Mouse (Mus musculus): ENCODE results near the gene Actrt2. TPM values are rescaled to one million over a fixed set of nuclear protein-coding genes. Genes with fewer than 3 reads are reported as not detected.

The Actrt2 gene
- total and polyA plus RNA-seq, 2 experiments, result not detected

DNA sequence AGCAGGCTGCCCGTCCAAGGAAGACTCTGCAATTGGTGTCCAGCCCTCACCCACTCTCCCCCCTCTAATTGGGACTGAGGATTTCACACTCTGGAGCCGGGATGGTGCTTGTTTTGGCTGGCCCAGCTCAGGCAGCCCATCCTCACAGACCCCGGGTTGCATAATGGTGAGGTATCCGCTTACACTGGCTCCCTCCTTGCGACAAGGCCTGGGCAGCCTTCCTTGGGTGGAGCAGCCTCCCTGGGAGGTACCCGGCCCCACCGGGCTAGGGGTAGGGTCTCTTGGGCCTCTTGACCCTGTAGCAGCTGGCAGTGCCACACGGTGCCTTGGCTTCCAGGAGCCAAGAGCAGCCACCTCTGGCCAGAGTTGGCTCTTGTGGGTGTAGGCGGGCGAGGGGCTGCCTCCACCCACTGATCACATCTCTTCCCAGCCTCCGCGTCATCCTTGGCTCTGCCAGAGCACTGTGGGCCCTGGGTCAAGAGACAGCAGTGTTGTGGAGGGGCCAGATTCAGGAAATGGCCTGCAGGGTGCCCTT is 4.9 kb downstream of the Actrt2 start:
- Histone ChIP-seq H3K4me3 (ENCODE audit: insufficient read depth, low read depth, low read length) (no peak overlapping the region), H3K9ac (ENCODE audit: low read depth, low read length) (no peak overlapping the region), H3K4me1 (ENCODE audit: control insufficient read depth, insufficient read depth, low read length) (no peaks in the 10 kb centered on the region), H3K79me2 (ENCODE audit: control insufficient read depth, insufficient read depth, low read length) (no peaks in the 10 kb centered on the region), H3K36me3 (ENCODE audit: control insufficient read depth, insufficient read depth, low read length) (no peaks in the 10 kb centered on the region), H3K27ac (replicated peaks; ENCODE audit: insufficient read depth, low read depth, low read length) (no peak overlapping the region), H3K27me3 (ENCODE audit: control insufficient read depth, insufficient read depth, low read length) (no peaks in the 10 kb centered on the region)
- no peak for DNase-seq (ENCODE audit: extremely low read depth, low read depth, low spot score)
- TF ChIP-seq POLR2A (IDR thresholded peaks at IDR 0.05; ENCODE audit: extremely low read depth, insufficient read depth, low read length) (no peak), CTCF (IDR thresholded peaks at IDR 0.05; ENCODE audit: low read depth, low read length) (no peak)
- WGBS, result 74% methylated on average over 12 of the region's 12 CpGs

DNA sequence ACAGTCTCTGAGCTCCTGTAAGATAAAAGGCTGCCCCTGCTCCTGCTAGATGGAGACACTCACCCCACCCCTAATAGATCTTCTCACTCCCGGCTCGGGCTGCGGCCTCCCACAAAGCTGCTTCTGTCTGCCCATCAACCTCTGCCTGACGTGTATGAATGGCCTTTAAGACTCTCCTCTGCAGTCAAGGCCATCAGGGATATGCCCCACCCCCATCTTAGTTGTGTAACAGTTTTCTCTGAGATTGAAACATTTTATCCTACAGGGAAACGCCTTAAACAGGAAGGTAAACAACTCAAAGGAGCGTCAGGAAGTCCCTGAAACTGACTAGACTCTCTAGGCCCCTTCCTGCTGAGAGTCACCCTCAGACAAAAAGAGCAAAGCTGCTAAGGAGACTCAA is 6.4 kb downstream of the Actrt2 start:
- no peak for TF ChIP-seq CTCF (IDR thresholded peaks at IDR 0.05; ENCODE audit: low read depth, low read length)
- TF ChIP-seq POLR2A (IDR thresholded peaks at IDR 0.05; ENCODE audit: extremely low read depth, insufficient read depth, low read length), result no peak
- H3K27ac ChIP-seq (replicated peaks; ENCODE audit: insufficient read depth, low read depth, low read length), result no peak overlapping the region
- H3K36me3 ChIP-seq (ENCODE audit: control insufficient read depth, insufficient read depth, low read length), result no peaks in the 10 kb centered on the region

DNA sequence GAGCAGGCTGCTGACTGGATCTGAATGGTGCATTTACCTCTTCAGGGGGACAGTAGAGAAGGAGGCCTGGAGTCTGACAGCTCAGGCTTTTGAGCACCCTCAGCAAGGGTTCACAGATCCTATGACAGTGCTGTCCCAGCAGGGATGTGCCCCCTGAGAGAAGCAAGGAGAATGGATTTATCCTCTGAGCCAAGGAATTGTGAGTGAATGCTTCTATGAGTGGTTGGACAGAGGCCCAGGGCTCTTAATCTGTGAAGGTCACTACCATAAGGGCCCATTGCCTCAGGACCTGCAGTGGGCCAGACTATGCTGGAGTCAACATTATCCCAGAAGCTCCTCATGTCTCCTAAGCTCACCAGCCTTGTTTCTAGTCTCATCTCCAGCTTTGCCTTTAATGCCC is 7.6 kb downstream of the Actrt2 start:
- DNase-seq (ENCODE audit: extremely low read depth, low read depth, low spot score), result no peak
- Histone ChIP-seq H3K9ac (ENCODE audit: low read depth, low read length) (no peak overlapping the region), H3K27ac (replicated peaks; ENCODE audit: insufficient read depth, low read depth, low read length) (no peak overlapping the region), H3K4me3 (ENCODE audit: insufficient read depth, low read depth, low read length) (no peak overlapping the region), H3K27me3 (ENCODE audit: control insufficient read depth, insufficient read depth, low read length) (no peaks in the 10 kb centered on the region), H3K4me1 (ENCODE audit: control insufficient read depth, insufficient read depth, low read length) (no peaks in the 10 kb centered on the region), H3K79me2 (ENCODE audit: control insufficient read depth, insufficient read depth, low read length) (no peaks in the 10 kb centered on the region), H3K36me3 (ENCODE audit: control insufficient read depth, insufficient read depth, low read length) (no peaks in the 10 kb centered on the region)
- no peak for TF ChIP-seq CTCF (IDR thresholded peaks at IDR 0.05; ENCODE audit: low read depth, low read length)
- no peak for TF ChIP-seq POLR2A (IDR thresholded peaks at IDR 0.05; ENCODE audit: extremely low read depth, insufficient read depth, low read length)

More for the DNA sequence above, 6.4 kb downstream of the Actrt2 start:
- H3K9ac ChIP-seq (ENCODE audit: low read depth, low read length), result no peak overlapping the region
- H3K27me3 ChIP-seq (ENCODE audit: control insufficient read depth, insufficient read depth, low read length), result no peaks in the 10 kb centered on the region
- H3K79me2 ChIP-seq (ENCODE audit: control insufficient read depth, insufficient read depth, low read length), result no peaks in the 10 kb centered on the region
- H3K4me1 ChIP-seq (ENCODE audit: control insufficient read depth, insufficient read depth, low read length), result no peaks in the 10 kb centered on the region
- DNase-seq (ENCODE audit: extremely low read depth, low read depth, low spot score), result no peak
- no peak overlapping the region for H3K4me3 ChIP-seq (ENCODE audit: insufficient read depth, low read depth, low read length)
- WGBS, result 68% methylated on average over 6 of the region's 6 CpGs

DNA sequence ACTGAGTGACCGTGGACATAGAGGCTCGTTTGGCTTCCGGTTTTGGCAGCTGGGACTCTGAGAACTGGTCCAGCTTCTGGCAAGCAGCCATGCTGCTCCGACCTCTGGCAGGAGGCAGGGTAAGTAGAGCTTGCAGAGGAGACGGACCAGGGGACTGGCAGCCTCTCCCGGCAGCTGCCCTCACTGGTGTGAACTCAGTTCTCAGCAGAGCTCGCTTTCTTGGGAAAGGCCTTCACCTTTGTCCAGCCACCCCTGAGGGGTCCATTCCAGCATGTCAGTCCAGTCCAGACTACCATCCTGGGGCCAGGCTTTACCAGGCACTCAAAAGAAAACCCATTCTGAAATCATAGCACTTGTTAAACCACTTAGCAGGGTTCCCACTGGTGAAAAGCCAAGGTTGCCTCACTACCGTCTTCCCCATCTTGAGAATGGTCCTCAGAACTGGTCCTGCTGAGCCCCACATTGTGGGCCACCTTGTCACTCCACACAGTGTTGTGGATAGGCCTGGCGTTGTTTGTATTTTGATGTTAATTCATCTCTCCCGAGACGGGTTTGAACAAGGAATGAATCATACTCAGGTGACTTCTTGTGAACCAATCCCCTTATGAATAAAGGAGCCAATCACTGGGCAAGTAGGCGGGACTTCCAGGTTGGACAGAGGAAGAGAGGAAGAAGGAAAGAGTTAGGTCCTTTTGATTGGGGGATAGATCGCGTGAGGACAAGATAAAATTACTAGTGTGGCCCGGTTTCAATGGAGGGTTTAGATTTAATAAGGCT is 12.3 kb downstream of the Actrt2 start:
- Histone ChIP-seq H3K4me1 (ENCODE audit: control insufficient read depth, insufficient read depth, low read length) (no peaks in the 10 kb centered on the region), H3K36me3 (ENCODE audit: control insufficient read depth, insufficient read depth, low read length) (no peaks in the 10 kb centered on the region), H3K4me3 (ENCODE audit: insufficient read depth, low read depth, low read length) (no peak overlapping the region), H3K9ac (ENCODE audit: low read depth, low read length) (no peak overlapping the region), H3K79me2 (ENCODE audit: control insufficient read depth, insufficient read depth, low read length) (no peaks in the 10 kb centered on the region), H3K27me3 (ENCODE audit: control insufficient read depth, insufficient read depth, low read length) (no peaks in the 10 kb centered on the region; the same call in 1 of the 2 replicates), H3K27ac (replicated peaks; ENCODE audit: insufficient read depth, low read depth, low read length) (no peak overlapping the region)
- WGBS, result 75% methylated on average over 15 of the region's 15 CpGs
- no peak for DNase-seq (ENCODE audit: extremely low read depth, low read depth, low spot score)
- no peak for TF ChIP-seq CTCF (IDR thresholded peaks at IDR 0.05; ENCODE audit: low read depth, low read length)
- TF ChIP-seq POLR2A (IDR thresholded peaks at IDR 0.05; ENCODE audit: extremely low read depth, insufficient read depth, low read length), result no peak

DNA sequence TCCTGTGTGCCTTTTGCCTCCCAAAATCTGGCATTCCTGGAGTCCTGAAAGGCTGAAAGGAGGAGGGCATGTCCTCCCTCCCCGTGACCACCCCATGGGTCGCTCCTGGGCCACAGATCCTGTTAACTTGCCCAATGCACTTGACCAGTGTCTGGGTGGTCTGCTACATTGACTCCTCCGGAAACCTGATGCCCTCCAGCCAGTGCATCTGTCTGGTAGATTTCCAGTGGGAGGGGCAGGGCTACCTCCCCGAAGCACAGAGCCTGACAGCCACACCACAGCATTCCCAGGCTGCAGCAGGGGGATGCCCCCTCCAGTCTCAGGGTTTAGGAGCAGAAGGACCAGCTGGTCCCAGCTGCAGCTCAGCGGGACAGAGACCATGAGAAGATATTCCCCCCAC is 15.2 kb downstream of the Actrt2 start:
- H3K27ac ChIP-seq (replicated peaks; ENCODE audit: insufficient read depth, low read depth, low read length), result no peak overlapping the region
- TF ChIP-seq POLR2A (IDR thresholded peaks at IDR 0.05; ENCODE audit: extremely low read depth, insufficient read depth, low read length) (no peak), CTCF (IDR thresholded peaks at IDR 0.05; ENCODE audit: low read depth, low read length) (no peak)
- H3K9ac ChIP-seq (ENCODE audit: low read depth, low read length), result no peak overlapping the region
- H3K4me3 ChIP-seq (ENCODE audit: insufficient read depth, low read depth, low read length), result no peak overlapping the region
- H3K27me3 ChIP-seq (ENCODE audit: control insufficient read depth, insufficient read depth, low read length), result no peaks in the 10 kb centered on the region; the same call in 1 of the 2 replicates
- H3K4me1 ChIP-seq (ENCODE audit: control insufficient read depth, insufficient read depth, low read length), result no peaks in the 10 kb centered on the region
- no peaks in the 10 kb centered on the region for H3K36me3 ChIP-seq (ENCODE audit: control insufficient read depth, insufficient read depth, low read length)
- 34% methylated on average over 5 of the region's 5 CpGs for WGBS
- H3K79me2 ChIP-seq (ENCODE audit: control insufficient read depth, insufficient read depth, low read length), result no peaks in the 10 kb centered on the region
- DNase-seq (ENCODE audit: extremely low read depth, low read depth, low spot score), result no peak
